Mouse (Mus musculus): Measurements from ENCODE around the gene Clip1. TPM values are rescaled to one million over a fixed set of nuclear protein-coding genes. Genes with fewer than 3 reads are reported as not detected.
A peak's percentile ranks its signal among the peaks of the same experiment; 100 is the strongest.
"Not testable (repeated sequence)": the region's sequence is repeated elsewhere in the genome, so short reads cannot be mapped to it uniquely, and the experiment has no call there.

The Clip1 gene
- 80.0 and 84.5 TPM in 2 replicates for polyA plus RNA-seq (2015; fragmentation: Nextera tagmentation; extraction: Ambion mirVana)

DNA sequence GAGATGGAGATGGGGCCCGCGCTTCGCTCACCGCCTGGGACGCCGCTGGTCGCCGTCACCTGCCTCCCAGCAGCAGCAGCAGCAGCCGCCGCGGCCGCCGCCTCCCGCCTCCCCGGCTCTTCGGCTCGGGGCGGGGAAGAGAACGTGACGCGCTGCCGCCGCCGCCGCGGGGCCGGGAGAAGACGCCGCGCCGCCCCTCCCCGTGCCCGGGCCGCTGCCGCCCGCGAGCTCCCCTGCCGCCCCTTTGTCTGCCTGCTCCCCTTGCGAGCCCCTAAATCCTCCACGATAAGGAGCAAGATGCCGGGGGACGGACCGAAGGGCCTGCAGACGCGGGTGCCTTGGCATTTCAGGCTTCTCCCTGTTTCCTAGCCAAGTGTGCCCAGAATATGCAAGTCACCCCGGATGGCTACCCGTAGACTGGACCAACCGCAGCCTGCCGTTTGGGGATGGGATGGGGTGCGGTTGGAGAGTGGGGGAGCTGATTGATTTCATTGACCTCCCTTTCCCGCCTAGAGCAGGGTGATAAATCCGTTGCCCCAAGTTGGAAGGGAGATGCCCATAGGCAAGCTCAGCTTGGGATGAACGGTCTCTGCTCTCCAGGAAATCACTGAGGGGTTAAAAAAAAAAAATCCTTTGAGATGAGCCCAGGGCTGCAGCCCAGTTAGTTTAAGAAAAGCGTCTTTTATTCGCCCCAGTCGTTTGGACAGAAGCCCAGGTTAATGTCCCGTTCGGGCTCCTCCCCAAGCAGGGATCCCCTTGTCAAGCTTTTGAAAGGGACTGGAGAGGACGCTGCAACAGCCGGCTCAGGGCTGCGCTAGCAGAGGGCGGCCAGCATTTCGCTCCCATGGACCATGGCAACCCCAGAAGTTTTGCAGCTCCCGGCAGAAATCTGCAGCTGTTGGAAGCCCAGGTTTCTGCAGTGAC, at the start of gene Clip1:
Clip1 (minus strand) TSS at position 398 of the 924 bp plus-strand sequence.
- WGBS: under 1% methylated on average over 46 of the region's 64 CpGs

DNA sequence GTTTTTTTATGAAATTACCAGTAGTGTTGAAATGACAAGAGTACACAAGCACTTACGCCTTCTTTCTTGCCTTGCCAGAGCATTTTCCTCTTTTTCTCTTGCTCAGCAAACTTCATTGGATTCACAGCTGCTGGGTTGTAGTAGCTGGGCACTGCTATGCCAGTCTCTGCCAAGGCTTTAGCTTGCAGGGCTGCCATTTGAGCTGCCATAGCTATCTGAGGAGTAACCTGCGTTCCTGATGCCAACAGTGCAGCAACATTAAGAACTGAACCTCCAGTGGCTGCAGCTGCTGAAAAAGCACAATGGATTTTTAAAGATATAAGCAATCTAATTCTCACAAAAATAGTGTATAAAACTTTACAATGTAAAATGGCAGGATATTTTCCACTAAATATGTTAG, 46.6 kb upstream of the Clip1 start:
- no peak overlapping the region for H3K27ac ChIP-seq (replicated peaks)
- H3K9ac ChIP-seq (replicated peaks): no peak overlapping the region
- no peak for ATAC-seq (replicated peaks)
- H3K4me1 ChIP-seq: no peaks in the 10 kb centered on the region
- WGBS: 94% methylated on average over 2 of the region's 2 CpGs
- no peaks in the 10 kb centered on the region for H3K27me3 ChIP-seq
- no peaks in the 10 kb centered on the region for H3K9me3 ChIP-seq
- no peak overlapping the region for H3K4me2 ChIP-seq (replicated peaks)
- H3K36me3 ChIP-seq: peaks cover 86% of the 10 kb centered on the region
- no peak overlapping the region for H3K4me3 ChIP-seq

More for the DNA sequence above, at the start of gene Clip1:
- Histone ChIP-seq H3K27me3 (no peaks in the 10 kb centered on the region), H3K4me3 (peak within 1 kb of the TSS; percentile 96), H3K9ac (replicated peaks) (peak within 1 kb of the TSS; percentile 98), H3K36me3 (no peaks in the 10 kb centered on the region), H3K9me3 (no peaks in the 10 kb centered on the region), H3K4me2 (replicated peaks) (peak within 1 kb of the TSS; percentile 74), H3K4me1 (peaks cover 38% of the 10 kb centered on the region), H3K27ac (replicated peaks) (peak within 1 kb of the TSS; percentile 99)
- ATAC-seq (replicated peaks): peak; percentile 78

DNA sequence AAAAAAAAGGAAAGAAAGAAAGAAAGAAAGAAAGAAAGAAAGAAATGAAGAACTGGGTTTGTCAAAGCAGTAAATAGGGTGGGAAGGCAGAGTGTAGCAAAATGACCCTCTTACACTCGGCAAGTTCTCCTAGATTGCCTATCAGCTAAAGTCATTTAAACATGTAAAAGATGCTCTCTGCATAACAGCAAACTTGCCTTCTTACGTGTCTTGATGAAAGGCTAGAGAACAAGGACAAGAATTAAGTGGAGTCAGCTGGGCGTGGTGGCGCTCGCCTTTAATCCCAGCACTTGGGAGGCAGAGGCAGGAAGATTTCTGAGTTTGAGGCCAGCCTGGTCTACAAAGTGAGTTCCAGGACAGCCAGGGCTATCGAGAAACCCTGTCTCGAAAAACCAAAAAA, 39.4 kb upstream of the Clip1 start:
- not testable (repeated sequence) for H3K9me3 ChIP-seq; ATAC-seq (replicated peaks); H3K9ac ChIP-seq (replicated peaks); H3K4me2 ChIP-seq (replicated peaks); H3K27ac ChIP-seq (replicated peaks); H3K4me3 ChIP-seq; H3K27me3 ChIP-seq
- WGBS: 89% methylated on average over 7 of the region's 7 CpGs
- Histone ChIP-seq H3K36me3 (peaks cover 22% of the 10 kb centered on the region), H3K4me1 (peaks cover 19% of the 10 kb centered on the region)

DNA sequence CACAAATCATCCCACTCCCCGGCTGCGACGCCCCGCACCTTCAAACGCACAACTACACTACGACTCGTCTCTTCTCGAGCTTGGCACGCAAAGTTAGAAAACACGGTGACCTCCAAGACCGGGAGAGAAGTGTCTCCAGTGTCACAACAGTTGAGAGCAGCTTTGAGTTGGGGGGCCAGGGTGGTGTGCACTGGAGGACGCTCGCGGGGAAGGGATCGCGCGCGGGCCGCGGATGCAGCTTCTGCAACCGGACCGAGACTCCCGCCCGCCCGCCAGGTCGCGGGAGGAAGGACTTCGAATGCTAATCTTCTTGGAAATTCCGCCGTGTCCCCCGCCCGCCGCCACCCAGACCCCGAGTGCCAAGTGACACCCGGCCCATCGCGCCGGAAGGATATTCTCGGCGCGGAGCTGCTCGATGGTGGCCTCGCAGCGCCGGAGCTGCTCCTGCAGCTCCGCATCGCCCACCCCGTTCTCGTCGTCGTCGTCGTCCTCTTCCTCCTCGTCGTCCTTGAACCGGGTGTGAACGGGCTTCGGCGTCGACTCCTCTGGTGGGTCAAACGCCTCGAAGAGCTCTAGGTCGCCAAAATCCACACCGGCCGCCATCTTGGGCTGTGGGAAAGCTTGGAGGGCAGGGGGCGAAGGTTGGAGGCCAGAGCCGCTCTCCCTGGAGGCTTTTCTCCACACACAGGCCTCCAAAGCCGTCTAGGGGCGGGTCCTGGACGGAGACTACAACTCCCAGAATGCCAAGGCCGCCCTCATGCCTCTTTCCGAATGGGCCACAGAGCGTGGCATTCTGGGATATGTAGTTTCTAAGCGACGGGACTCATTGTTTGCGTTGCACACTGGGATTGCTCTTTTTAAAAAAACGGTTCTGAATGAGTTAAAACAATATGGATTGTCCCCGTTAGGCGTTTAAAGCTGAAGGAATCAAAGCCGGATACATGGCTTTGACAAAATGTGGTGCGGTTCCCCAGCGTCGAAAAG, 36.2 kb upstream of the Clip1 start, which contains the start of gene Zcchc8:
Zcchc8 (minus strand) TSS at position 773 of the 984 bp plus-strand sequence.
- Histone ChIP-seq H3K4me1 (peaks cover 37% of the 10 kb centered on the region), H3K9ac (replicated peaks) (peak within 1 kb of the TSS; percentile 72), H3K36me3 (peaks cover 14% of the 10 kb centered on the region), H3K4me2 (replicated peaks) (peak within 1 kb of the TSS; percentile 92), H3K27me3 (no peaks in the 10 kb centered on the region), H3K4me3 (peak within 1 kb of the TSS; percentile 64), H3K9me3 (no peaks in the 10 kb centered on the region), H3K27ac (replicated peaks) (peak within 1 kb of the TSS; percentile 88)
- WGBS: under 1% methylated on average over 83 of the region's 83 CpGs
- ATAC-seq (replicated peaks): peak; percentile 100

DNA sequence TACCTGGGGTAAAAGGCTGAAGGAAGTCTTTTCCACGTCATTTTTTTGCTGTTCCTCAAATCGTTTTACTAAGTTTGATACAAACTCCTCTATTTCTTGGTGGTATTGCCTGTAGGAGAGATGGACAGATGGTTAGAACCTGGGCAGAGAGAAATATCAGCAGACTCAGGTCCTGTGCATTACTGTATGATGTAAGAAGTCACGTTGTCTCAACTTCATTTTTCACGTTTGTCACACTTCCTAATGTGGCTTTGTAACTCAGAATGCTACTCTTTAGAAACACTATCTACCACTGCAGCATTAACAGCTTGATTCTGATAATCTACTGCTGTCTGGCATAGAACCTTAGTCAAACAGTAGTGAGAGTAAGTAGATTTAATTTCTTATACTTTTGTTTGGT, 30.2 kb upstream of the Clip1 start:
- no peak overlapping the region for H3K4me3 ChIP-seq
- H3K4me1 ChIP-seq: peaks cover 27% of the 10 kb centered on the region
- no peak overlapping the region for H3K4me2 ChIP-seq (replicated peaks)
- no peaks in the 10 kb centered on the region for H3K9me3 ChIP-seq
- 91% methylated on average over 4 of the region's 4 CpGs for WGBS
- no peak overlapping the region for H3K9ac ChIP-seq (replicated peaks)
- H3K36me3 ChIP-seq: peaks cover 68% of the 10 kb centered on the region
- H3K27ac ChIP-seq (replicated peaks): no peak overlapping the region
- H3K27me3 ChIP-seq: no peaks in the 10 kb centered on the region
- ATAC-seq (replicated peaks): no peak

DNA sequence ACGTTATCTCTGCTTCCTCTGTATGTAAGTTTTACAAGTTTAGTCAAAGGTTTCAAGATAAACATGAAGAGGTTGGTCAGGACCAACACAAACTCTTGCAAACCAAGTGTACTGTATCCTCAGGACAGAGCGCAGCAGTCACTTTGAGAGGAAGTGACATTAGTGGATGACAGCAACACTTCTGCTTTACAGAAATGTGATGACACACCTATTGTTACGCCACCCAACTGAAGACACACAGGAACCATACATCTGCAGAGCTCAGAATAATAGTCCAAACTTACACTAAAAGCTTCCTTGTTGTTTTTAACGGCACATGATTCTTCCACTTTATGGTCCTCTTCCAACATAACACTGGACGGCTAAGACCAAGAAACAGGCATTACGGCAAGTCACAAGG, 29.4 kb upstream of the Clip1 start:
- H3K36me3 ChIP-seq: peaks cover 76% of the 10 kb centered on the region
- H3K4me3 ChIP-seq: no peak overlapping the region
- H3K27ac ChIP-seq (replicated peaks): no peak overlapping the region
- no peaks in the 10 kb centered on the region for H3K9me3 ChIP-seq
- H3K4me1 ChIP-seq: peaks cover 18% of the 10 kb centered on the region
- H3K27me3 ChIP-seq: no peaks in the 10 kb centered on the region
- no peak for ATAC-seq (replicated peaks)
- H3K4me2 ChIP-seq (replicated peaks): no peak overlapping the region
- no peak overlapping the region for H3K9ac ChIP-seq (replicated peaks)
- 94% methylated on average over 6 of the region's 6 CpGs for WGBS

DNA sequence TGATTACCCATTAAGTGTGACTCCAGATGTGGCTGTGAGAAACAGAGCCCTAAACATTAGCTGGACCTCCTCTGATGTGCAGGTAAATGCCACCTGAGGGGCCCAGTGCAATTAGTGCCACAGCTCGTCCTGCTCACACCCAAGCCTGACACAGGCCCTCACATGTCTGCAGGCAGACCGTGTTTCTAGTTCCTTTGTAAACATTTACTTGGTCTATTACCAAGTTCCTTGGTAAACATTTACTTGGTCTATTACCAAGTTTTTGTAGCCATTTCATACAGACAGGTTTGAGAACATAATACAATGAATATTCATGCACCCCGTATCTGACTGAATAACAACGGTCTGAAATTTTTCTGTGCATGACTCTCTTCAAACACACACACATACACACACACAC, 25.2 kb upstream of the Clip1 start:
- WGBS: 89% methylated on average over 4 of the region's 4 CpGs
- Histone ChIP-seq H3K36me3 (peaks cover 92% of the 10 kb centered on the region), H3K4me3 (no peak overlapping the region), H3K27ac (replicated peaks) (no peak overlapping the region), H3K4me1 (no peaks in the 10 kb centered on the region), H3K27me3 (no peaks in the 10 kb centered on the region), H3K4me2 (replicated peaks) (no peak overlapping the region), H3K9me3 (no peaks in the 10 kb centered on the region), H3K9ac (replicated peaks) (no peak overlapping the region)
- ATAC-seq (replicated peaks): no peak

DNA sequence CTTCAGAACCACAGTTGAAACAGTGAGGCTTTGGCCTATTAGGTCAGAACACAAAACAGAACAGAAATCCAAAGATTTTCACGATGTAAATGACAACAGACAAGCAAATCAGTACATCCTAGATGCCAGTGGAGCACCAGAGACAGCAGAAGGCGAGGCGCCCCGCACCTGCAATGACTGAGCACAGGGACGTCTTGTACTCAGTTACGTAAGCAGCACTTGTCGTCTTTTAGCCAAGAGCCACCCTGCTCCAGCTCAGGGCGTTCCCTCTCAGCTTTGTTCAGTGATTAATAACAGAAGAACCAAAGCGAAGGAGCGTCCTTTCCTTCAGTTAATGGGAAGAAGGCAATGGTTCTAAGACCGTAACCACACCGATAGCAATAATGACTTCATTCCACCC, 24.2 kb upstream of the Clip1 start:
- Histone ChIP-seq H3K27ac (replicated peaks) (no peak overlapping the region), H3K4me1 (no peaks in the 10 kb centered on the region), H3K36me3 (peaks cover 91% of the 10 kb centered on the region), H3K9me3 (no peaks in the 10 kb centered on the region), H3K4me3 (no peak overlapping the region), H3K9ac (replicated peaks) (no peak overlapping the region), H3K27me3 (no peaks in the 10 kb centered on the region), H3K4me2 (replicated peaks) (no peak overlapping the region)
- WGBS: 94% methylated on average over 12 of the region's 12 CpGs
- ATAC-seq (replicated peaks): no peak

DNA sequence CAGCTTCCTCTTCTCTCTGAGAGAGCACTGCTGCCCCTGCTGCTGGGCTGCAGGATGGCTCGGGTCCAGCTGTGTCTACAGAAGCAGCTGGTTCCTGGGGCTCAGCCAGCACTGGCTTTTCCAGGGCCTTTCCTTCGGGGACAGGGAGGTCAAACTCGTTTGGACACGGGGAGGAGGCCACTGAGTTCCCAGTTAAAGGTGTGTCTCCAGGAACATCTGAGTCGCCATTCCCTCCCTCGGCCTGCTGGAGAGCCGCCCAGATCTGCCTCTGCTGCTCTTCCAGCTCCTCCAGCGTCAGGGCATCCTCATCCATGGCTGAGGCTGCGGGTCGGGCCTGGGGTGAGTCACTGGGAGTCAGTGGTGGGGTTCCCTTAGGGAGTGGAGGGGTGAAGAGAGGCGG, 16.2 kb upstream of the Clip1 start:
- Histone ChIP-seq H3K4me3 (no peak overlapping the region), H3K4me2 (replicated peaks) (no peak overlapping the region), H3K36me3 (peaks cover 72% of the 10 kb centered on the region), H3K9me3 (no peaks in the 10 kb centered on the region), H3K27me3 (no peaks in the 10 kb centered on the region), H3K4me1 (no peaks in the 10 kb centered on the region), H3K9ac (replicated peaks) (no peak overlapping the region), H3K27ac (replicated peaks) (no peak overlapping the region)
- no peak for ATAC-seq (replicated peaks)
- 78% methylated on average over 11 of the region's 11 CpGs for WGBS

DNA sequence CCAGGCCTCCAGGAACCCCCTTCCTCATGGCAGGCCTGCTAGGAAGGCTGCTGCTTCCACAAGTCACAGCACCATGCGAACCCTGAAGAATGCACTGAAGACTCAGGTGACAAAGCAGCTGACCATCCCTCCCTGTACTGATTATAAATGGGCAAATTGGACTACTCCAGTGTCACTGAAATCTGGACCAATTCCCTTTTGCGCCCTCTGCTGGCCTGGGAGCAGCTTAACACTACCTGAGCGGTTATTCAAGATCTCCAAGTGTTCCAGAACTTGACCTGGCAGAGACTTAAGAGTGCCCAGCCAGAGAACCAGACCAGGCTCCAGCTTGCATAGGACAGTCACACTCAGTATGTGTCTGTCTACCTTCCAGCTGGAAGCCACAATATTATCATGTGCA, 14.8 kb upstream of the Clip1 start:
- Histone ChIP-seq H3K4me3 (no peak overlapping the region), H3K36me3 (peaks cover 59% of the 10 kb centered on the region), H3K27me3 (no peaks in the 10 kb centered on the region), H3K4me2 (replicated peaks) (no peak overlapping the region), H3K9ac (replicated peaks) (no peak overlapping the region), H3K9me3 (no peaks in the 10 kb centered on the region), H3K4me1 (no peaks in the 10 kb centered on the region), H3K27ac (replicated peaks) (no peak overlapping the region)
- ATAC-seq (replicated peaks): no peak
- 30% methylated on average over 3 of the region's 3 CpGs for WGBS

DNA sequence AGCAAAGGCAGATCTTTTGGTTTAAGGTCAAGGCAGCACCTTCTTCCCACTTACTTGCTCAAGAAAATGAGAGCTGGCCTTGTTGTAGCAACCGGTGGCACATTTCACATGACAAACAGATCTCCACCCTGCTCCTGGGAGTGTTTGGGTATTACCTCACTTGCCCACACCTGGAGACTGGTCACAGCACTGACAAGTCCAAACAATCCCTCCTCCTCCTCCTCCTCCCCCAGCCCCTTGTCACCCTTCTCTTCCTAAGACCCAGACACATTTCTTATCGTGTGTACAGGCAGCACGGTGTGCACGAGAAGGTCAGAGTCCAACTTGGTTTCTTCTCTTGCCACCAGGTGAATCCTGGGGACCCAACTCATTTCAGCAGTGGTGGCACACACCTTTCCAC, 12.5 kb upstream of the Clip1 start:
- Histone ChIP-seq H3K9me3 (no peaks in the 10 kb centered on the region), H3K4me2 (replicated peaks) (no peak overlapping the region), H3K36me3 (peaks cover 37% of the 10 kb centered on the region), H3K9ac (replicated peaks) (no peak overlapping the region), H3K4me3 (no peak overlapping the region), H3K27me3 (no peaks in the 10 kb centered on the region), H3K27ac (replicated peaks) (no peak overlapping the region), H3K4me1 (no peaks in the 10 kb centered on the region)
- ATAC-seq (replicated peaks): no peak
- WGBS: 85% methylated on average over 4 of the region's 4 CpGs

DNA sequence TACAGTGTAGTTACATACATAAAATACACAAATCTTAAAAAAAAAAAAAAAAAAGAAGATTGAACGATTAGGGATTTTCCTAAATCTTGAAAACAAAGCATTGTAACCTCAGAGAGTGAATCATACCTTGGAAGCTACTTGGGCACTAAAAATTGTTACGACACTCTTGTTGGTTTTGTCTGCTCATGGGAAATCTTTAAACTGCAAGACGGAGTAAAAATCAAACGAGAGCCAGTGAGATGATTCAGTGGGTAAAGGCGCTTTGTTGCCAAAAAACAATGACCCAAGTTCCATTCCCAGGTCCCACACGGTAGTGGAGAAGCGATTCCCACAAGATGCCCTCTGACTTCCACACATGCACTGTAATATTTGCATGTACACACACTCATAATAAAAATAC, 11.8 kb upstream of the Clip1 start:
- H3K27ac ChIP-seq (replicated peaks): no peak overlapping the region
- H3K4me1 ChIP-seq: no peaks in the 10 kb centered on the region
- ATAC-seq (replicated peaks): no peak
- H3K27me3 ChIP-seq: no peaks in the 10 kb centered on the region
- H3K9me3 ChIP-seq: no peaks in the 10 kb centered on the region
- H3K4me3 ChIP-seq: no peak overlapping the region
- 91% methylated on average over 7 of the region's 7 CpGs for WGBS
- H3K36me3 ChIP-seq: peaks cover 30% of the 10 kb centered on the region
- H3K4me2 ChIP-seq (replicated peaks): no peak overlapping the region
- H3K9ac ChIP-seq (replicated peaks): no peak overlapping the region
